Mouse (Mus musculus): ENCODE results near the gene Foxa2. TPM values are rescaled to one million over a fixed set of nuclear protein-coding genes. Genes with fewer than 3 reads are reported as not detected.

The Foxa2 gene
- not detected for polyA plus RNA-seq (2017; shearing (Covaris generic))

DNA sequence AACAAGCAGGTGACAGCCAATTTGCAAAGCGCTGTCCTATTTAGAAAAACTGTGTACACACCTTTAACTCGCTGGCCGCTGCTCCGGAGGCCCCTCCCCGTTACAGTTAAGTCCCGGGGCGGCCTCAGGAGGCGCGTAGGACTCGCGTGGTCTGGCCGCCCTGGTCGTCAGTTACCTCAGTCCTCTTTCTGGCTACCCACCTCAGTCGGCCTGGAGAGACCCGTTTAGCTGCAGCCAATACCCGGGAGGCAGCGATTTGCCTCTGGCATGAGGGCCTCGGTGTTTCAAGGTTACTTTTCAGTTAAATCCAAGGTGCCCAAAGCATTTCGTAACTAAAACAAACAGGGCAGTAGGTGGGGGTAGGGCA lies at the start of gene Foxa2:
Gene Foxa2 (minus strand): TSS at position 171 of the 367 bp plus-strand sequence.

All from inflammation-experienced regulatory T-cells, adult 16 weeks (primary cell).